Mouse (Mus musculus) kidney, postnatal 0 days (tissue): ENCODE results near the gene Slc5a3. TPM values are rescaled to one million over a fixed set of nuclear protein-coding genes. Genes with fewer than 3 reads are reported as not detected.

Experiments used
- ATAC-seq: fragments of 200-750 bp; cut with Nextera tagmentation; replicated peaks from 2 replicates; pipeline ENCODE4 v1.8.0; 2017; ENCODE audit warnings: low read depth, moderate number of reproducible peaks, moderate TSS enrichment, moderate library complexity; ENCODE audit not compliant: low FRiP score
- DNase-seq: peaks from one replicate; pipeline ENCODE4 v3.0.0-alpha.2; 2016; ENCODE audit warnings: low spot score
- H3K27ac ChIP-seq: fragments of 300-500 bp; sonication (generic); 2 replicates; pipeline ENCODE4 v1.5.1; 2014; ENCODE audit warnings: mild to moderate bottlenecking
- H3K27me3 ChIP-seq: fragments of 300-500 bp; sonication (generic); 2 replicates; pipeline ENCODE4 v1.6.1; 2014; ENCODE audit warnings: low read length, mixed read lengths; ENCODE audit not compliant: insufficient read depth
- H3K36me3 ChIP-seq: fragments of 300-500 bp; sonication (generic); 2 replicates; pipeline ENCODE4 v1.6.1; 2014; ENCODE audit warnings: low read length, mixed read lengths; ENCODE audit not compliant: insufficient read depth
- H3K4me1 ChIP-seq: fragments of 300-500 bp; sonication (generic); replicated peaks from 2 replicates; pipeline ENCODE4 v1.6.1; 2014; ENCODE audit warnings: antibody characterized with exemption, low read length, mixed read lengths; ENCODE audit not compliant: insufficient read depth
- H3K4me2 ChIP-seq: fragments of 300-500 bp; sonication (generic); 2 replicates; pipeline ENCODE4 v1.6.1; 2014; ENCODE audit warnings: mild to moderate bottlenecking, low read length, moderate library complexity, mixed read lengths
- H3K4me3 ChIP-seq: fragments of 300-500 bp; sonication (generic); replicated peaks from 2 replicates; pipeline ENCODE4 v1.5.1; 2014; ENCODE audit warnings: low read depth, low read length
- H3K9ac ChIP-seq: fragments of 300-500 bp; sonication (generic); 2 replicates; pipeline ENCODE4 v1.6.1; 2014; ENCODE audit warnings: low read depth, low read length
- H3K9me3 ChIP-seq: fragments of 300-500 bp; sonication (generic); replicated peaks from 2 replicates; pipeline ENCODE4 v1.6.1; 2016; ENCODE audit warnings: low read length, inconsistent platforms, mixed read lengths
- CTCF ChIP-seq: IDR thresholded peaks from 2 replicates; pipeline ENCODE4 v1.5.1; 2016; ENCODE audit warnings: antibody characterized with exemption, low read depth, mild to moderate bottlenecking, moderate library complexity
- WGBS: fragments of 180-500 bp; shearing (Covaris S2); extraction: QIAGEN DNeasy Blood & Tissue Kit; methylation state at CpG from one replicate; pipeline ENCODE4 v1.1.7; 2014; 5-methylcytosine and 5-hydroxymethylcytosine counted together
- polyA plus RNA-seq: library from polyadenylated mRNA; unstranded; fragments of >200 nt; fragmentation: Nextera tagmentation; extraction: Ambion mirVana; gene quantifications from 2 replicates; pipeline ENCODE4 v1.2.1, GENCODE M21; 2015

Gene Slc5a3
- polyA plus RNA-seq, 1 experiment from 2014 or later: 13.5 TPM

DNA sequence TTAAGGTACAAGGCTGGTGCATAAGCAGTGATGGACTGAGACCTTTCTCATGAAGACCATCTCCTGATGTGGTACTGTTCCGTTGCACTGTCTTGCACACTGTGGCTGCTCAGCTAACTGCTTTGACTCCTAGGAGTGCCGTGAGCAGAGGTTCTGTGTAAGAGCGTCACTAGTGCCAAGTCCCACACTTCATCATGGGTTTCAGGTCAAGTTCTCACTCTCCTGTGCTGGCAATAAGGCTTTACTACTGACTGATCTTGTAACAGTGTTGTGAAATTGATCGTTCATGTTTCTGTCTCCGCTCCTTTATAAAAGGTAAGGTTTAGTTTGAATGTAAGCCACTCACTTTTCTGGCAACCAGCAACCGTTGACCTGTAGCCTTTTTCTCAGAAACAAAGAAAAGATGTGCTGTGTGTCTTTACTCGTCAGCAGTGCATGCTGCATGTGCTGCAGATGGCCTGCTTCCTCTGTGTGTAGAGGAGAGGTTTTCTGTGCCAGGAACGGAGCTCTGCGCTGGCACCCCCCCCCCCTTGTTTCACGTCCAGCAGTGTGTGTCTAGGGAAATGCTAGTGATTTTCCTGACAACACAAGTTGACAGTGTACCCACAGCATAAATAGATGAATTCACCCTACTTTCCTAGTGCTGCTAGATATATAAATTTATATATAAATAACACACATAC, 25.8 kb downstream of the Slc5a3 start:
- 85% methylated on average over 10 of the region's 10 CpGs for WGBS

DNA sequence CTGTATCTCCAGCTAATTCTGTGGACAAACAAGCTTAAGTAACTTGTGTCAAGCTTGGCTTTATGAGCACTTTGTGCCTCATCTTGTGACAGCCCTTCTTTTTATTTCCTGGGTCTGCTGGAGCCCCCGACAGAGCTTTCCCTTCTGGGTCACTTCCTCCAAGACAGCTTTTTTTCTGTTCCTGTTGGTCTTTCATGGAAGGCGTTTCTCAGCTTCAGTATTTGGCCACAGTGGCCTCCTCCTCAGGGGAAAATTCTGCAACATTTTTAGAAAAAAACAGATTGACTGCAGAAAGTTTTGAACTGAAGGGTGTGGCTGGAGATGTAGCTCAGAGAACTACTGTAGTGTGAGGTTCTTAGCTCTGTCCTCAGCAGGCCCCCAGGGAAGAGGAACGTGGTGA, 31.1 kb downstream of the Slc5a3 start:
- no peak for DNase-seq
- WGBS: 47% methylated on average over 3 of the region's 3 CpGs
- no peak for TF ChIP-seq CTCF
- Histone ChIP-seq H3K9me3 (no peaks in the 10 kb centered on the region), H3K4me3 (no peak overlapping the region), H3K9ac (no peak overlapping the region), H3K27me3 (no peaks in the 10 kb centered on the region), H3K4me2 (no peak overlapping the region), H3K4me1 (0 out of 2 replicates have a peak, but pooled peaks cover 3% of the 10 kb centered on the region), H3K27ac (no peak overlapping the region), H3K36me3 (no peaks in the 10 kb centered on the region)
- ATAC-seq: no peak

More for the DNA sequence above, 25.8 kb downstream of the Slc5a3 start:
- Histone ChIP-seq H3K9me3 (no peaks in the 10 kb centered on the region), H3K4me3 (no peak overlapping the region), H3K27ac (no peak overlapping the region), H3K4me1 (0 out of 2 replicates have a peak, but pooled peaks cover 3% of the 10 kb centered on the region), H3K36me3 (0 out of 2 replicates have a peak, but pooled peaks cover 6% of the 10 kb centered on the region), H3K9ac (no peak overlapping the region), H3K27me3 (no peaks in the 10 kb centered on the region), H3K4me2 (no peak overlapping the region)
- ATAC-seq (no peak), DNase-seq (no peak)
- TF ChIP-seq CTCF: no peak

DNA sequence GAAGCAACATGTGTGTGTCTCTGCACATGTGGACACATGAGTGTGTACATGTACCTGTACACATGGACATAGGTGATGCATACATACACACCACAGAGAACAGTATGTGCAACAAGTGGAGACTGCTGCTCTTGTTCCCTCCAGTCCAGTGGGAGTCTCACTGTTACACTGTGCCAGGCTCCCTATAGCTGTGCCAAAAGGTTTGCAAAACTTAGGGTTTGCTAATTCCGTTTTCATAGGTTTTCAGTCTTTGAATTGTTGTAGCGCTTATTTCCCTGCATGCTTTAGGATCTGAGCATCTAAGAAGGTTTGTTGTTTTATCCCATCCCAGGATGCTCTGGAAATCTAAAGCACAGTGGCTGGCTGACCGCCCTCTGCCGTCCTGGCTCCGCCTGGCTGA, 33.8 kb downstream of the Slc5a3 start:
- TF ChIP-seq CTCF: peak; percentile 27; the same call in 1 of the 2 replicates
- no peaks in the 10 kb centered on the region for H3K9me3 ChIP-seq
- H3K36me3 ChIP-seq: no peaks in the 10 kb centered on the region
- H3K9ac ChIP-seq: no peak overlapping the region
- DNase-seq (no peak), ATAC-seq (no peak)
- H3K4me2 ChIP-seq: no peak overlapping the region
- no peak overlapping the region for H3K4me3 ChIP-seq
- no peak overlapping the region for H3K27ac ChIP-seq
- no peaks in the 10 kb centered on the region for H3K4me1 ChIP-seq
- H3K27me3 ChIP-seq: no peaks in the 10 kb centered on the region
- 63% methylated on average over 5 of the region's 5 CpGs for WGBS

DNA sequence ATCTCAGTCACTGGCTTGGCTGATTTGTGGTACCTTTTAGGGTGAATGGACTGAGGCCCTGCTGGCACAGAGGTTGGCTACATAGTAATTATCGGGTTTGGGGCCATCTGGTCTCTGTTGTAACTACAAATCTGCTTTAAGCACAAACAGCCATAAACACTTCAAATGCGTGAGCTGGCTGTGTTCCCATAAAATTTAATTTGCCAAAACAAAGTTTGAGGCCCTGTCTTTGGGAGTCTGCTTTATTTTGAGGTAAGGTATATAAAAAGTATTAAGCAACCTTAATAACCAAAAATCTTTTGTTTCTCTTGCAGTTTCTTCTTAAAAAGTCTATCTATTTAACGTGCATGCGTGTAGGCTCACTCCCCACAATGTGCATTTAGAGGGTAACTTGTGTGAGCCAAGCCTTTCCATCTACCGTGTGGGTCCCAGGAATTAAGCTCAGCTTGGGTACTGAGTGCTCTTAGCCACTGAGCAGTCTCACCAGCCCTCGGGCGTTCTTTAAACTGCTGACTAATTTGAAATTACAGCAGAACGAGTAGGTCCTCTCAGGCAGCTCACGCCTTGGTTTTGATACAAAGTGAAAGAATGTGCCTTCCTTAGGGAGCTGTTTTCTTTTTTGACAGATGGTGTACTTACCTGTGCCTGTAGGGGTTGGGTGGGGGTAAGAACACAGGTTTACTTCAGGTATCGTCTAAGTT, 40.4 kb downstream of the Slc5a3 start:
- no peak for DNase-seq
- TF ChIP-seq CTCF: no peak
- H3K27me3 ChIP-seq: no peaks in the 10 kb centered on the region
- H3K4me1 ChIP-seq: peaks cover 1% of the 10 kb centered on the region; the same call in 1 of the 2 replicates
- no peak overlapping the region for H3K27ac ChIP-seq
- no peak for ATAC-seq
- peaks cover 11% of the 10 kb centered on the region; the same call in 1 of the 2 replicates for H3K36me3 ChIP-seq
- 48% methylated on average over 10 of the region's 10 CpGs for WGBS
- no peak overlapping the region for H3K4me3 ChIP-seq
- H3K9ac ChIP-seq: no peak overlapping the region
- H3K9me3 ChIP-seq: no peaks in the 10 kb centered on the region
- H3K4me2 ChIP-seq: no peak overlapping the region

DNA sequence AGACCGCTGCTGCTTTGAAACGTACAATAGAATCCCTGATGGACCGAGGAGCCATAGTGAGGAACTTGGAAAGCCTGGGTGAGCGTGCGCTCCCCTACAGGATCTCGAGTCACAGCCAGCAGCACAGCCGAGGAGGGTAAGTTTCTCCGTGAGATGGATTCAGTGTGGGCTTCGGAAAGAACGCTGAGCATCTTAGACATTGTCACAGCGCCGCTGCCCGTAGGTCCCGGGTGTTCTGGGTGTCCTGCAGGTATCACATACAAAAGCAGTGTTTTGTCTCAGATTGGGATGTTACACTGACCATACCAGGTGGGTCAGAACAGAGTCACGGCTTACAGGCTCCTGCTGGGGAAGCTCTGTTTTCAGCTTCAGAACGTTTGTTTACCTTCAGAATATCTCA, 41.5 kb downstream of the Slc5a3 start:
- WGBS: 85% methylated on average over 16 of the region's 16 CpGs
- H3K4me1 ChIP-seq: peaks cover 12% of the 10 kb centered on the region; the same call in 1 of the 2 replicates
- ATAC-seq (no peak), DNase-seq (no peak)
- H3K9me3 ChIP-seq: no peaks in the 10 kb centered on the region
- H3K27me3 ChIP-seq: no peaks in the 10 kb centered on the region
- no peak overlapping the region for H3K27ac ChIP-seq
- no peak overlapping the region for H3K4me2 ChIP-seq
- H3K36me3 ChIP-seq: peaks cover 11% of the 10 kb centered on the region; the same call in 1 of the 2 replicates
- no peak overlapping the region for H3K4me3 ChIP-seq
- no peak overlapping the region for H3K9ac ChIP-seq
- no peak for TF ChIP-seq CTCF

DNA sequence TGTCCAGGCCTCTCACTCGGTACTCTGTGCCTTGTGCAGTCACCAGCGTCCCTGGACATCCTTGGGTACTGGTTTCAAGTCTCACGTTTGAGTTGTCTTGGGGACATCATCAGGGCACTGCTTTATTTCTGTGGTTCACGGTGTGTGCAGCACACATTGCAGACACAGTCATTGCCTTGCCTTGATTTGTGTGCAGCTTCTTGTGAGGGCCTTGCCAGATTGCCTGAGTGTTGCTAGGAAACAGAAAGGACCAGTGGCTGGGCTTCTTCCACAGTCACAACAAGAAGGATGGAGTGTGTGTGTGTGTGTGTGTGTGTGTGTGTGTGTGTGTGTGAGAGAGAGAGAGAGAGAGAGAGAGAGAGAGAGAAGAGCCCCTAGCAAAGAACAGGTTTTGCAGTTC, 42.0 kb downstream of the Slc5a3 start:
- Histone ChIP-seq H3K27me3 (no peaks in the 10 kb centered on the region), H3K27ac (no peak overlapping the region), H3K9ac (no peak overlapping the region), H3K9me3 (no peaks in the 10 kb centered on the region), H3K36me3 (peaks cover 11% of the 10 kb centered on the region; the same call in 1 of the 2 replicates), H3K4me3 (no peak overlapping the region), H3K4me2 (no peak overlapping the region), H3K4me1 (peaks cover 14% of the 10 kb centered on the region; the same call in 1 of the 2 replicates)
- 67% methylated on average over 4 of the region's 4 CpGs for WGBS
- no peak for TF ChIP-seq CTCF
- ATAC-seq: no peak
- DNase-seq: no peak
